Mouse (Mus musculus): Measurements from ENCODE around the gene Hmgb1.

The Hmgb1 gene

GRCm38 (mm10) chr5:149099009-149099408 lies 85.3 kb downstream of the Hmgb1 start:
- no peak for DNase-seq

GRCm38 (mm10) chr5:149097841-149098240 lies 86.4 kb downstream of the Hmgb1 start:
- no peak for DNase-seq

- no peak for DNase-seq
Measured at GRCm38 (mm10) chr5:149096284-149096683, 88.0 kb downstream of the Hmgb1 start.

GRCm38 (mm10) chr5:149092926-149093325 lies 91.4 kb downstream of the Hmgb1 start:
- no peak for DNase-seq

- DNase-seq = no peak
Measured at GRCm38 (mm10) chr5:149092526-149092925, 91.8 kb downstream of the Hmgb1 start.

- no peak for DNase-seq
Measured at GRCm38 (mm10) chr5:149091256-149091655, 93.0 kb downstream of the Hmgb1 start.

GRCm38 (mm10) chr5:149089860-149090259 lies 94.4 kb downstream of the Hmgb1 start:
- DNase-seq = no peak

GRCm38 (mm10) chr5:149089456-149089855 lies 94.8 kb downstream of the Hmgb1 start:
- no peak for DNase-seq

- DNase-seq = no peak
Measured at GRCm38 (mm10) chr5:149088891-149089290, 95.4 kb downstream of the Hmgb1 start.

- no peak for DNase-seq
Measured at GRCm38 (mm10) chr5:149088149-149088548, 96.1 kb downstream of the Hmgb1 start.

- no peak for DNase-seq
Measured at GRCm38 (mm10) chr5:149086382-149087244, 97.7 kb downstream of the Hmgb1 start.

GRCm38 (mm10) chr5:149080466-149080865 lies 103.8 kb downstream of the Hmgb1 start:
- no peak for DNase-seq

- no peak for DNase-seq
Measured at GRCm38 (mm10) chr5:149079758-149080150, 104.5 kb downstream of the Hmgb1 start.

GRCm38 (mm10) chr5:149079018-149079757 lies 105.1 kb downstream of the Hmgb1 start:
- DNase-seq = no peak

GRCm38 (mm10) chr5:149077136-149077535 lies 107.2 kb downstream of the Hmgb1 start:
- DNase-seq = no peak

GRCm38 (mm10) chr5:149071546-149071945 lies 112.7 kb downstream of the Hmgb1 start:
- DNase-seq = no peak

GRCm38 (mm10) chr5:149068745-149069144 lies 115.5 kb downstream of the Hmgb1 start:
- DNase-seq = no peak

GRCm38 (mm10) chr5:149068247-149068740 lies 116.0 kb downstream of the Hmgb1 start:
- no peak for DNase-seq

- DNase-seq = no peak
Measured at GRCm38 (mm10) chr5:149067501-149067961, 116.8 kb downstream of the Hmgb1 start.

GRCm38 (mm10) chr5:149062833-149063232 lies 121.5 kb downstream of the Hmgb1 start:
- DNase-seq = no peak

- DNase-seq = peak; percentile 64
Measured at GRCm38 (mm10) chr5:149053352-149054168, 130.7 kb downstream of the Hmgb1 start.

- DNase-seq = peak; percentile 98
Measured at GRCm38 (mm10) chr5:149052421-149053338, 131.6 kb downstream of the Hmgb1 start.

Data from cerebellum, adult 9-11 months (tissue).